Mouse (Mus musculus) heart, postnatal 25 days (tissue): ENCODE measurements at regions not wholly inside any gene's neighbourhood (a gene's known extent, or its start where the extent isn't known, plus 50 kb on each side); places are given as distances from the start of the nearest gene placed in this dataset.
"Not testable (repeated sequence)": the region's sequence is repeated elsewhere in the genome, so short reads cannot be mapped to it uniquely, and the experiment has no call there.

ENCODE experiments used
- DNase-seq: peaks from one replicate; pipeline ENCODE4 v3.0.0; 2022; ENCODE audit warnings: low spot score
- intact Hi-C: fragments of 180-260 bp; cut with DNase I; formaldehyde crosslinking; loops from one replicate; pipeline ENCODE4 v1.15.1; 2025

DNA sequence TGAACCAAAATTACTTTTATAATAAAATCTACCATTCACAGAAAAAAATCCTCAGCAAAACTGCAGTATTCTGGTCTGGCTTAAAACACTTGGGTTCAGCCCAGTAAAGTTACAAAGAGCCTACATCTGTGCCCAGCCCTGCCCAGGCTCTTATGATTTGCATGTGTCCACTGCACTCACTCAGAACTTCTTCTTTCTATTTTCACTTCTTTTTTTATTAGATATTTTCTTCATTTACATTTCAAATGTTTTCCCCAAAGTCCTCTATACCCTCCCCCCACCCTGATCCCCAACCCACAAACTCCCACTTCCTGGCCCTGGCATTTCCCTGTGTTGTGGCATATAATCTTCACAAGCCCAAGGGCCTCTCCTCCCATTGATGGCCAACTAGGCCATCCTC, 1442.4 kb upstream of the Tacstd2 start:
- DNase-seq: no peak
- intact Hi-C loops: no loop called here

DNA sequence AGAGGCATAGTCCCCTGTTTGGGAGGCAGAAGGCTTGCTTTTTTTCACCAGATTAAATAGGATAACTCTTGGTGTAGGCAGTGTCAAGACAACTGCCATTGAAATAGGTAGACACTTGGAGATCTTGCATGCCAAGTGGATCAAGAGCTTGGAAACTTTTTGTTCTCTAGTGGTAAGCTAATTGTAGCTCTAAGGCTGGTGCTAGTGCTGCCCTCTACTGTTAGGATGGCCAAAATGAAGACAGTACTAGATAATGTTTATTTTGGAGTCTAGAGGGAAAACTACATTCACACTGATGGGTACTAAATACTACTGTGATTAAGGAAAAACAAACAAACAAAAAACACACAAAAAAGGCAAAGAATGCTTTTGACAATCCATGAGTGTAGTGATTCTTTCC, 1428.4 kb upstream of the Tacstd2 start:
- DNase-seq: no peak
- intact Hi-C loops: no loop called here

- DNase-seq, intact Hi-C loops: not testable (repeated sequence)
These were observed 1402.5 kb upstream of the Tacstd2 start for GRCm38 (mm10) chr6:68938104-68938503.

DNA sequence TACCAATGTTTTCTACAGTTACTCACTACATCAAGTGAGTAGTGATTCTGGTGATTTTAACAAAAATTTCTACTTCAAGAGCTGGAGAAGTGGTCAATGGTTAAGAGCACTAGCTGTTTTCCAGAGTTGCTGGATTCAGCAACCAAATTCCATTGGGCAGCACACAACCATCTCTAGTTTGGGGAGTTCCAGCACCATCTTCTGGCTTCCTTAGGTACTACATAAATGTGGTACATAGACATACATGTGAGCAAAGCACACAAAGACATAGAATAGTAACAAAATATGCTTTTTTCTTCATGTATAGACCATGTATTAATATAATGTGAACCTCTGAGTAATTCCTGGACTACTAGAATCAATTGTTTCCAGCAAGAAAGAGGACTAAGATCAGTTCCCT, 1396.3 kb upstream of the Tacstd2 start:
- intact Hi-C loops: not testable (repeated sequence)

GRCm38 (mm10) chr6:68915536-68915935, 1379.9 kb upstream of the Tacstd2 start:
- DNase-seq: no peak
- intact Hi-C loops: no loop called here

More for the DNA sequence above, 1396.3 kb upstream of the Tacstd2 start:
- DNase-seq: not testable (repeated sequence)

DNA sequence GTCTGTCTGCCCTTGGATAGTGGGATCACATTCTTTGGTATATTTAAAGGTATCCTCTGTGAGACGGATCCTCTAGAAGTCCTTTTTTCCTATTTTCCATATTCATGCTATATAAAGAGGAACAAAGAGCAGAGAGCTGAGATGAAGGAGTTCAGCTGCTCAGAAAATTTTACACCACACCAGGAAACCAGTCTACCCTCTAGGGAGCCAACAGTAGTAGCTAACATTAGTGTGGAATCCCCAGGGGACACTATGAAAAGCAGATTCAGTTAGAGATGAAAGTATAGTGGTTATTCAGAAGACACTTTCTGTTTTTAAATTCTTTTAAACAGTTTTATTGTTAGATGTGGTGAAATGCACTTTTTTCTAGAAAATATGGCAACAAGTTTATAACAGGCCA, 1348.5 kb upstream of the Tacstd2 start:
- intact Hi-C loops: no loop called here
- DNase-seq: no peak

- intact Hi-C loops, DNase-seq: not testable (repeated sequence)
These were observed 1317.2 kb upstream of the Tacstd2 start for GRCm38 (mm10) chr6:68852761-68853160.

DNA sequence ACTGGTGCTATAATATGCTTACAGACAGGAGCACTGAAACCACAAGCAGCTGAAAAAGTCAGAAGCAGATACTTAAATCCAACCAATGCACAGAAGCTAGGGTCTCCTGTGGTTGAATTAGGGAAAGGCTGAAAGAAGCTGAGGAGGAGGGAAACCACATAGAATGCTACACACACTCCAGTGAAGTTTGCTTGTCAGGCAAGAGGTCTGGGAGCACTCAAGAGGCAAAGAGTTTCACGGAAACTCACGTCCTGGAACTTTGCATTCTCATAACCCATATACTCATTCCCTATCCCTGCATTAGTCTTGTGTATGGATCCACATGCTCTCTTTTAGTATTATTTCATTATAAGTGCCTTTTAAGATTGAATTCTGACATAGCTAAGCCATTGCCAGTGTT, 1316.7 kb upstream of the Tacstd2 start:
- intact Hi-C loops: no loop called here
- DNase-seq: no peak

GRCm38 (mm10) chr6:68835186-68835585, 1299.6 kb upstream of the Tacstd2 start:
- DNase-seq: no peak
- intact Hi-C loops: no loop called here

DNA sequence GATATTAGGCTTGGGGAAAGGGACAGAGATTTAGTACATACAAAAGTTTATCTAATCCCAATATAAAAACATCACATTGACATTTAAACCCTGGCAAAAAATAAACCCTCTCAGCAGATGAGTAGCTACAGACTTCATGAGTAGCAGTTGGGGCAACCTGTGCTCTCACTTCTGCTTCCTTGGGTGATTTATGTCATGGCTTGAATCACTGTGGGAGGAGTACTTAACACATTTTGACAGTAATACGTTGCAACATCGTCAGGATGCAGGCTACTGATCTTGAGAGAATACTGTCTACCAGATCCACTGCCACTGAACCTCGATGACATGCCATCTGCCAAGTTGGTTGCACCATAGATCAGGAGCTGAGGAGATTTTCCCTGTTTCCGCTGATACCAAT, 1299.0 kb upstream of the Tacstd2 start:
- no peak for DNase-seq
- intact Hi-C loops: no loop called here

DNA sequence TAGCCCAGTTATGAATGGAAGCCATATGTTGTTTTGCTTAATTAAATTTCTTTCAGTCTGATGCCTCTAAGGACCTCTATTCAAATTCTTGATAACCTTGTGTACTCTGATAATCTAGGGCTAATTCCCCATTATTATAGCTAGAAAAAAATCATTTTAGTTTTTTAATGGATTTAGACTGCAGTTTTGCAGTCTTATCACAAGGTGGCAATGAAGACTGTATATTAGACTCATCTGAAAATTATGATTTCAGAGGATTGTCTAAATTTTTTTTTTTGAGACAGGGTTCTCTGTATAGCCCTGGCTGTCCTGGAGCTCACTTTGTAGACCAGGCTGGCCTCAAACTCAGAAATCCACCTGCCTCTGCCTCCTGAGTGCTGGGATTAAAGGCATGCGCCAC, 1292.9 kb upstream of the Tacstd2 start:
- DNase-seq, intact Hi-C loops: not testable (repeated sequence)

- no peak for DNase-seq
- intact Hi-C loops: no loop called here
These were observed 1277.8 kb upstream of the Tacstd2 start for GRCm38 (mm10) chr6:68813346-68813745.

GRCm38 (mm10) chr6:68799205-68799604, 1263.6 kb upstream of the Tacstd2 start:
- intact Hi-C loops: not testable (repeated sequence)

DNA sequence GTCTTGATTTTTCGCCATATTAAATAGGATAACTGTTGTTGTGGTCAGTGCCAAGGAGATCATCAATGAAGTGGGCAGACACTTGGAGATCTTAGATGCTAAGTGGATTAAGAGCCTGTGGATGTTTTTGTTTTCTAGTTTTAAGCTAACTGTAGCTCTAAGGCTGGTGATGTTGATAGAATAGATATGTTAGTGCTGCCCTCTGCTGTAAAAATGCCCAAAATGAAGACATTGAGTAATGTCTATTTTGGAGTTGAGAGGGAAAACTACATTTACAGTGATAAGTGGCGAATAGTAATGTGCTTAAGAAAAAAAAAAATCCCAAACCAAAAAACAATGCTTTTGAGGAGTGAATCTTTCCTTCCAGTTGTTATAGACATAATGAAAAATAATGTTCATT, 1235.9 kb upstream of the Tacstd2 start:
- intact Hi-C loops: no loop called here
- DNase-seq: no peak

More at GRCm38 (mm10) chr6:68799205-68799604, 1263.6 kb upstream of the Tacstd2 start:
- not testable (repeated sequence) for DNase-seq

DNA sequence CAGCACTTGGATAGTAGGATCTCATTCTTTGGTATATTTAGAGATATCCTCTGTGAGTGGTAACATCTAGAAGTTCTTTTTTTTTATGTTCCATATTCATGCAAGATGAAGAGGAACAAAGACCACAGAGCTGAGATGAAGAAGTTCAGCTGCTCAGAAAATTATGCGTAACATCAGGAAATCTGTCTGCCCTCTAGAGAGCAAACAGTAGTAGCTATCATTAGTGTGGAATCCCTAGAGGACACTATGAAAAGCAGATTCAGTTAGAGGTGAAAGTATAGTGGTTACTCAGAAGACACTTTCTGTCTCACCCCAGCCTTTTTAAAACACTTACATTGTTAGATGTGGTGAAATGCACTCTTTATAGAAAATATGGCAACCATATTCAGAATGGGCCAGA, 1214.9 kb upstream of the Tacstd2 start:
- DNase-seq: no peak
- intact Hi-C loops: no loop called here

- no peak for DNase-seq
- intact Hi-C loops: no loop called here
These were observed 1214.1 kb upstream of the Tacstd2 start for GRCm38 (mm10) chr6:68749699-68750098.

DNA sequence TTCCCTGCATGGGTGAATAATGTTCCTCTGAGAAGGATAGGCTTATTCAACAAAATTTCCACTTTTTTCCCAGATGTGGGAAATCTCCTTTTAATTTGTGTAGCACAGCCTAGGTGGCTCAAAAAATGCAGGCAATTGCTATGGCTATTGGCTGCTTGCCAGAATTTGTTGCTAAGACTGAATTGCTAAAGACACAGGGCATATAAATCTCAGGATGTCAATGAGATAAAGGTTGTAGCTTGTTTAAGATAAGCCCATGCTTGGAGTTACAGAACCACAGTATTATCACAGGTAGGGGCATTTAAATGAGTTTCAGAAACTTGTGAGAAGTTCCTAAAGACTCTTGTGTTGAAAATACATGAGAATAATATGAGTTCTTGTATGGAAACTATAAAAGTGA, 1203.0 kb upstream of the Tacstd2 start:
- DNase-seq: no peak
- intact Hi-C loops: no loop called here

DNA sequence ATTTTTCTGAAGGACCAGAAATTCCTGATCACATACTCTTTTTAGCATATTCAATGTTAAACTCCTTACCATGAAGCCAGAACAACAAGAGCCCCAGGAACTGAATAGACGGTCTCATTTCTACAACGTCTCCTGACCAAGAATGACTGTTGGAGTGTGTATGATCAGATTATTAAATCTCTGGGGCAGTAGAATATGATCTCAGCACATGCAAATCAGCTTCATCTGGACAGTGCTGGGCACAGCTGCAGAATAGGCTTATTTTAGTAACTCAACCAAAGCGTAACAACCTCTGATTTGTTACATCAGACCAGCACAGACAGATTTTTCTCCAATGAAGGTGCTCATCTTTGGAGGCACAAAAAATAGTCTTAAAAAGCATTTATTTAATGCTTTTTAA, 1201.1 kb upstream of the Tacstd2 start:
- no peak for DNase-seq
- intact Hi-C loops: no loop called here

DNA sequence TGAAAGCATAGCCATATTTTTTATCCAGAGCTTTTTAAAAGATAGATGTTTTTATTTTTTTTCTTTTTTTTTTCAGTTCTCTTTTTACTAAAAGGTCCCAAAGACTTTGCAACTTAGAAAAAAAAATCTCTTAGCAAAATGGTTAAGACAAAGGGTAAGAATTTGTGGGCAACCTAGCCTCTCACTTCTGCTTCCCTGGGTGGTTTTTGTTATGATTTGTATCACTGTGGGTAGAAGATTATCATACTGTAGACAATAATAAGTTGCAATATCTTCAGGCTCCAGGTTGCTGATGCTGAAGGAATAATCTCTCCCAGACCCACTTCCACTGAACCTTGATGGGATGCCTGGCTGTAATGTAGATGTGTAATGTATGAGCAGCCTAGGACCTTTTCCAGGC, 1200.5 kb upstream of the Tacstd2 start:
- no peak for DNase-seq
- intact Hi-C loops: no loop called here

DNA sequence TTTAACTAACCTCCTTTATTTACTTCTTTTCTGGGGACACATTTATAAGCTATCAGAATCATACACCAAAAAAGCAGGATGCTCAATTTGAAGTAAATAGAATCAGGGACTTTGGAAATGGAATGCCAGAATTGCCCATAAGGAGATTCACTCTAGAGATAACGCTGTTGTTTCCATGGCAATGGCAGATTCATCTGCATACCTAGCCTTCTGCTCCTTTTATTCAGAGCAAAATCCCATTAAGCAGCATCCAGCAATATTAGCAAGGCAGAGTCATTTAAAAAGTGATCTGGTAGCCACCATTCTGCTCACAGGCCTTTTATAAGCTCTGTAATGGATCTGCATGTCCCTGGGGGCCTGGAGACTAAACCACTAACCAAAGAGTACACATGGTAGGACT, 1175.5 kb upstream of the Tacstd2 start:
- DNase-seq, intact Hi-C loops: not testable (repeated sequence)

GRCm38 (mm10) chr6:68704291-68704800, 1168.8 kb upstream of the Tacstd2 start:
- intact Hi-C loops, DNase-seq: not testable (repeated sequence)

GRCm38 (mm10) chr6:68680792-68681110, 1145.2 kb upstream of the Tacstd2 start:
- intact Hi-C loops, DNase-seq: not testable (repeated sequence)
